Mouse (Mus musculus) fibroblast of lung, adult 2 months (primary cell): ENCODE measurements at regions not wholly inside any gene's neighbourhood (a gene's known extent, or its start where the extent isn't known, plus 50 kb on each side); places are given as distances from the start of the nearest gene placed in this dataset.
"Not testable (repeated sequence)": the region's sequence is repeated elsewhere in the genome, so short reads cannot be mapped to it uniquely, and the experiment has no call there.

Experiments
- DNase-seq: peaks from one replicate; pipeline ENCODE4 v3.0.0-alpha.2; 2011; ENCODE audit warnings: low read depth

DNA sequence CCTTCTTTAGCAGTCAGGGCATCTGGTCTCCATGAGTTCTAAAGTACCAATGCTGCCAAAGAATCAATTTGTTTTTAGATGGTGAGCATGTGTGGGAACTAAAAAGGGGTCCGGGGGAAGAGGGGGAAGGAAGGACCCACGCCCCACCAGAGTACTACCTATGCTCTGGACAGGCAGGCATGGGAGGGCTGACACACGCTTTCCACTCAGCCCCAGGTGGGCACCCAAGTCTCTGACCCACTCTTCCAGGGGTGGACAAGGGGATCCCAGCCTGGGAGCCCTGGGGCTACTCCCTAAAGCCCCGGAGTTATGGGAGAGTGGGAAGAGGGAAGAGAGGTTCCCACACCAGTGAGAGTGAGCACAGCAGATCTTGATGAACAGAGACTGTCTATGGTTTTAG is 1446.9 kb downstream of the Zfp704 start:
- DNase-seq: no peak

DNA sequence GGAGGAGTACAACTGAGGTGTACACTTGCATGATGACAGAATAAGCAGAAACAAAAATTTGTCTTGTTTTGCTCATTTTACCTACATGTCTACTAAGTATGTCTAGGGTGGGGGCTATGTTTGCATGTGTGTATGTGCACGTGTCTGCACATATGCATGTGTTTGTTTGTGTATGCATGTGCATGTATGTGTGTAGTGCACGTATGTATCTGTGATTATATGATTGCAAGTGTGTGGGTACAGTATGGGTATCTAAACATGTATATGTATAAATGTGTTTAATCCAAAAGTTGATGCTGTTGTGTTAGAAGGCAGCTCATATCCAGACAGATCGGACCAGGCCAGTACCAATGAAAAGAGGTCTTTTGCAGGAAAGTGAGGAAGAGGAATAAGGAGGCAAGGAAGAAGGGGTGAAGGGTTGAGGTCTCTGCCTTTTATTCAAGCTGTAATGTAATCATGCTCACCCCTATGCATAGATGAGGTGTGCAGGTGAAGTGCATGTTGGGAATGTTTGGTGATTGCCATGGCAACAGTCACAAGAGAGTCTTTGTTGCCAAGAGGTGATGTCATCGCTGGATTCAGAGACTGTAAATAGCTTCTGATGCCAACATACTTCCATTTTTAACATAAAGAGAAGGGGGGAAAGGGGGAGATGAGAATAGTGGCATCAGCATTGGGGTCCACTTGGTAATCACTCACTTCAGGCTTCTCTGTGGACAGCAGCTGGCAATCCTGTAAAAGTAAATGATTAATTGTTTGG is 1447.7 kb downstream of the Zfp704 start:
- no peak for DNase-seq

DNA sequence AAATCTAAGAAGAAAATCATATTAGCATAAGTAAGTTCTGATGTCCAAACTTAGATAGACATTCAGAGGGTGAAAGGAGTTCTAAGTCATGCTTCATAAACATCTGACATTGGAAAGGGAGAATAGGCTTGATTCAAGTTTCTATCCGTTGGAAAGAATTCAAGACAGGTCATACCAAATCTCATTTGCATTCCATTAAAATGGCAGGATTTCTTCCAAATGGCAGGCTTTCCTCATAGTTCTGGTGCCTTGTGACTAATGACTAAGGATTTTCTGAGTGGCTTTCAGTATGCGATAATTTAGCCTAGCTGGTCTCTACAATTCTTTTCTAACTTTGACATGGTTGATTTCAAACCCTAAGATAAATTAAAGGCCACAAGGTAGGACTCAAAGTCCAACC is 1466.9 kb downstream of the Zfp704 start:
- DNase-seq: peak; percentile 20

DNA sequence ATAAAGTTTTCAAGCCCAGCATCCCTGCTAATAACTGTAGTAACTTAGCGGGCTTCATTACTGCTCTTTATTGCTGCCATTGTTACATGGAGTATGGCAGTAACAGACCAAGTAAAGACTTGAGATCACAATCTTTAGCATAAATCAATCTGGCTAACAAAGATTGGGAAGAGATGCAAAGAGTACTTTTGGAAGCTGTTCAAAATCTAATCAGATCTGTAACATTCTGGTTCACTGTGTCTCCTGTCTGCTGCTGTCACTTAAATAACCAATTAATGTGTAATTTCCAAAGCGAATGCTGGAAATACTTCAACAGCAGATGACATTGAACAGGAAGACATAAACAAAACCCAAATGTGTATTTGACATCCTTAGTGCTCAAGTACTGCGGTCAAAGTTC is 1467.7 kb downstream of the Zfp704 start:
- DNase-seq: no peak

DNA sequence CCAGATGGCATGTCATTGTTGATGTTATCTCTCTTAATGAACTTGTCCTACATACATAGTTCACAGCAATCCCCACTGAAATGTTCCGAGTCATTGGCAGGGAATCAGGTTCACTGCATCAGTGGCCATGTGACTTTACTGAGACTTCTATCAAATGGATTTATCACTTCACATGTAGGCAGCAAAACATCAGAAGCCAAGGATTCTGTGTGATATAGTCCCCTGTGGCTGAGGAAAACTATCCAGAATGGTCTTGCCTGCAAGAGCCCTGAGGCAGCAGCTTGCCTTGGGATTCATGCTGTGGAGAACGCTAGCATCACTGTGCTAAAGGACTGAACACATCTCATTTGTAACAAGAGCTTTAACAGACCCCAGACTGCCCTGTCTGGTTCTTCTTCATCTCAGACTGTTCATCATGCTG is 1468.2 kb downstream of the Zfp704 start:
- no peak for DNase-seq

DNA sequence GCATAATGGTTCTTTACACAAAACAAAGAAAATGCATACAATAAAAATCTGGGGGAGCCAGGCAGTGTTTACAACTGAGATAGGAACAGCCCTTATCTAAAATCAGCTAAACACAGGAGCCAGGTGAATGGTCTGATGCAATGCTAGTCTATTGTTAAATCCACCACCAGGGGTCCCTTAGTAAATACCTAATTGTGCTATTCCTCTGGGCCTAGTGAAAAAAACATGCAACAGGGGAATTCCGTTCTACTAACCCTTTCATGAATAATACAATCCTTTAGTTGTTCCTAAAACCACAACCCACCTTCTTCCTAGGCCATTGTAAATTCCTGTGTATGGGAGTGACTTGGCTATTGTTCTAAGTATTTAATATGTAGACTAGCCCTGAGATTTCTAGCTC is 1486.2 kb downstream of the Zfp704 start:
- not testable (repeated sequence) for DNase-seq

DNA sequence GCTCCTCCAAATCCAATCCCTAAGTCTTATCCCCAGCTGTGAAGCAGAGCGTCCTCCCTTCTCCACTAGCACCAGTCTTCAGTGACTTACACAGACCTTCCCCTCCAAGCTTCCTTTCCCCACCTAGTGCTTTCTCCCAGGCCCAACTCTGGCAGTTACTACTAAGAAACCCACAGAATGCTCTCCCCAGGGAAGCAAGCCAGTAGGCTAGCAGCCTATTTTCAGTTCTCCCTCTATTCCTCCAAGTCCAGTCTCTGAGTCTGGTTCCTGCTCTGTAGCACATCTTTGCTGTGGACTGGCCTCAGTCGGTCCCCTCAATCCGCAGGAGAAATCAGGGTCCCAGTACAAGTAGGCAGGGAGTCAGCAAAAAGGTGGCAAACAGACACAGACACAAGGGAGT is 1486.7 kb downstream of the Zfp704 start:
- no peak for DNase-seq

DNA sequence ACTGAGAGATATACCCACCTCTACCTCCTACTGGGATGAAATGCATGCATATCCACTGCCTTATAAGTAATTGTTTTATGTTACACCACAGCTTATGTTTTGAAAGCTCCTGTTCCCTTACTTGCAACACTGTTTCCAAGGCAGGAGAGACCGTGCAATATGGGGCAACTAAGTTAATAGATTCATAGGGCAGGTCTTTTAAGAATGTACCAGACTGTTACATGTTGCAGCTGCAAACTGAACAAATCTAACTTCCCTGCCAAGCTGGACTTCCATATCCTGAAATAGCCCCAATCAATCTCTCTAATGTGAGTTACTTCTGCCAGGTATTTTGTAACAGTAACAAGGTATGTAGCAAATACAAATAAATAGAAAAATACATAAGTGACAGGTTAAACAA is 1478.0 kb upstream of the 1700008P02Rik start:
- DNase-seq: no peak

DNA sequence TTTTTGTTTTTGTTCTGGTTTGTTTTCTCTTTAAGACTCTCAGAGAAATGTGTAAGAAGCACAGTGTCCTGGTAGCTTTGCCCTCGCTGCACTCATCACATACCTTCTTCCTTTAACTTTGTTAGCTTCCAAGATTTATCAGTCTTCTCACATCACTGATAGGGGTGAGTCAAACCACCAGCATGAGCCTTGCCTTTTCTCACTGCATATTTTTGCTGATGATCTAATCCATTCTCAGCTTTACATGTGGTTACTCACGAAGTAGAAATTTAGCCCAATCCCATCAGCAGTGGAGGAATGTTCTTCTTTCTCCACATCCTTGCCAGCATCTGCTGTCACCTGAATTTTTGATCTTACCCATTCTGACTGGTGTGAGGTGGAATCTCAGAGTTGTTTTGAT is 1464.5 kb upstream of the 1700008P02Rik start:
- peak; percentile 22 for DNase-seq

DNA sequence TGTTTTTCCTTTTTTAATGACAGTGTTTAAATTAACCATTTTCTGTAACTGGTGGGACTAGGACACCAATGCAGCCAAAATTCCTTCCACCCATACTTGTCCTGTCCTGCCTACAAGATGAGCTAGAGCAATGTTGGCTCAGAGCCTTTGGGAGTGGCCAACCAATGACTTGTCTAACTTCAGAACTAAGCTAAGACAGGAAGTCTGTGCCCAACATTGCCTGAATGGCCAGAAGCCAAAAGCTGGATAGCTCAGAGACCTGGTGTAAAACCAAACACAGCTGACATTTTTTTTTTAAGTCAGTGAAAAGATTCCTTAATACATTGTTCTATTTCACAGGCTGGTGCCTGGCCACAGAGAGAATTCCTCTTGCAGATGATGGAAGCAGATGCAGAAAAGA is 1433.5 kb upstream of the 1700008P02Rik start:
- no peak for DNase-seq

DNA sequence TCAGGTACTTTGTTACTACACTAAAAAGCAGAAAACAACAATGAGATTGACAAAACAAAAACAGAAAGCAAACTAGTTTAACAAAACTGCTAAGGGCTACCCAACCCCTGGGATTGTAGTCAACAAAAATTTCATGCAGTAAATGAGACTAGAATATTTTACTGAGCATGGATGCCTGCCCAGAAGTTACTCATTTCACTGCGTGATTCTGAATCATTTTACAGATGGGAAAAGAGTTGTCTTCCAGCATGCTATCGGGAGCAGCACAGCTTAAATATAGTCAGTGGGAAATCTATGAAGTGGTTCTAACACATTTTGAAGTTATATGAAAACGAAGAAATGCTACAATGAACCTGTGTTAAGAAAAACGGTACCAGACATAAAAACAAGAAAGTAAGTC is 1430.9 kb upstream of the 1700008P02Rik start:
- peak; percentile 63 for DNase-seq

DNA sequence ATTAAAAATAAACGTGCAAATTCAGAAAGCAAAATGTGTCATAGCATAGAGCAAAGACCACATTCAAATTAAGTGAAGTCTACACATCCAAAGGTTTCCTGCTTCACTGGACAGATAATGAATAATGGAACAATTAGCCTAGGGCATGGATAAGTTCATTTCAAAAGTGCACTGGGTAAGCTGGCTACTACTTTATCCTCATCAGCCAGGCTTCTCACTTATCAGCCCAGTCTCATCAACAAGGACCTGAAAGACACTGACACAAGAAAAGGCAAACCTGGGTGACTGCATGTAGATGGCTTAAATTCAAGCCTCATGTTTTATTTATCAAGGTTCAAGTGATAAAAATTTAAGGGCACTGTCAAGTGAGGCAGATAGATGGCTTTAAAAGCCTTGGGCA is 1429.5 kb upstream of the 1700008P02Rik start:
- DNase-seq: no peak

DNA sequence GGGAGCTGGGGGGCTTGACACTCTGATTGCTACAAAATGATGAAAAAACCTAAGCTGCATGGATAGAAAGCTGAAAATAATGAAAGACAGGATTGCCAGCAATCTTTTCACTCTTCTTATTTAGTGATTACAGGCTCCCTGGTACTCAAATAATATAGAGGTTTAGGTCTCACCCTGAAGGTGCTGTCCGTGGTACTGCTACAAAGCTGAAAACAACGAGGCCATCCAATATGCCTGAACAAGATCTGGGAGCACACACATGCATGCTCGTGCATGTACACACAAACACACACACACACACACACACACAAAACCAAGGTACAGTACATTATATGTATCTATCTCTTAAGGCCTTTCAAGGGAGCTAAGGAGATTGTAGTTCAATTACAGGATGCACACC is 1426.1 kb upstream of the 1700008P02Rik start:
- no peak for DNase-seq

DNA sequence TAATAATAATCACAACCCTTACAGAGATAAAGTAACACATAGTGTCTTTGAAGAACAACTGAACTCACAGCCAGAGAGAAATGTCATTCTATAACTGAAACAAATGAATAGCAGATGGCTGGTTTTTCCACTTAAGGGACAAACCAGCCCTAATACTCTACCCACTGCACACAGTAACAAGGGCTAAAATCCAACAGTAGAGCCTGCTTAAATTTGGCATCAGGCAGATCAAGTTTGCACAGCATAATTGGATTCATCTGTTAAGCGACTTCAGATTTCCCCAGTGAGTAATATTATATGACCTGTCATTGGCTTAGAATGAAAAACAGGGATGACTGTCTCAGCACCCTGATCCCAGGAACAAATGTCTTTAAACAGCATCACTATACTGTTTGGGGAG is 1416.5 kb upstream of the 1700008P02Rik start:
- DNase-seq: no peak

DNA sequence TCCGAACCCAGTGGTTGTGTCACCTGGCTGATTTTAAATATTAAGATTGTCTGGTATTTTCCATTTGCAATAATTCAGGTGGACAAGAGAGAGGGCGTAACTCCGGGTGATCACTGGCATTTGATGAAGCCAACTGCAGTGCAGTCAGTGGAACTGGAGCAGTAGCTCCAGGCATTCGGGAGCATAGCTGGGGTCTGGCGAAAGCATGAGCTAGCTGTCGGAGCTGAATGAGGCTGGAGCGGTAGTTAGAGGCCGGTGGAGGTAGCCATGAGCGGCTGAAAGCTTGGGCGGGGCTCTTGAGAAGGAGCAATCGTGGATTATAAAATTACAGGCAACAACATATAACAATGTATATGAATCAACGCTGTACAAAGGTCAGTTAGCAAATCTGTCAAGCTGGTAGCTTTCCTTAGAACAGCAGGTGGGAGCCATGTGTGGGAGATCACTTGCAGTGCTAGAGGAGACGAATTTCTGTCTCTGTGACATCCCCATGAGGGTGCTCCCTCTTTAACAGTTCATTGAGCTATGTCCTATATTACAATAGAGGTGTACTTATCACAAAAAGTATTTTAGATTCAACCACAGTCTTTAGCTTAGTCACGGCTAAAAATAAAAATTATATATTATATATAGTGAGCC is 1415.0 kb upstream of the 1700008P02Rik start:
- no peak for DNase-seq

DNA sequence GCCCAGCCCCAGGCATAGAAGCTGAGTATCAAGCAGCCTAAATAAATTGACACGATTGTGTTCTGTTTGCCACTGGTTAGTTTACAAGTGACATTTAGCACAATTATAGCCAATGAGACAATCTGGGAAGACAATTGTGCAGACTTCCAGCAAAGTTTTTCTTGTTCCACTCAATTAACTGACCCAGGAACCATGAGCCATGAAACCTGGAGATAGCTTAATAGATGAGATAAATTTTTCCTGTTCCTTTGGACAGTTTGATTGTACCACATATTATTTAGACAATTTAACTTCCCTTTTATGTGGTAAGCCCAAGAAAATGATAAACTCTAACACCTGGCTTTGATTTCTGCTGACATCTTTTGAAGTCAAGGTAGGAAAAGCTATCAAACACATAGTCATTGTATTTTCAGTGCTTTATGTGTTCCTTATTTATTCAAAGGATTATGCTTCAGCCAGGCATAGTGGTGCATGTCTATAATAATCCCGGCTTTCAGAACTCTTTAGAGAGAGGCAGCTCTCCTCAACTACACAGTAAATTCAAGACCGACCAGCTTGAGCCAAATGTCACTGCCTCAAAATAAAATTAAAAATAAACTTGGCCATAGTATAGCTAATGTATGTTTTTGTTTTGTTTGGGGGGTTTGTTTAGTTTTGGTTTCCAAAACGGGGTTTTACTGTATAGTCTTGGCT is 1406.2 kb upstream of the 1700008P02Rik start:
- DNase-seq: no peak

DNA sequence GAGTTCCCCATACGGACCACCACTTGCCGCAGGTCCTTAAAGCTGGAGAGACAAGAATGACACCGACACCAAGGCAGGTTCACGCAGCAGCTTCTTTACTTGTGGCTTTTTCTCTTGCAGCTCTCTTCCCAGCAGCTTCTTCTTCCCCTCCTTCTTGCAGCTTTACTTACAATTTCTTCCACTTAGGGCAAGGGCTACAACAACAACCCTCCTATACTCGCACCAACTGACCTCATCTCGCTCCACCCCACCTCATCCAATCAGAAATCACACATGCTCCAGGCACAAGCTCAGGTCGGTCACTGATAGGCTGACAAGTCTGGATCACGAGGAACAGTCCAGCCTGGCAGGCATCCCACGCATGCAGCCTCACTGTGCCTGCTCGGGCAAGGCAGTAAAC is 1402.4 kb upstream of the 1700008P02Rik start:
- no peak for DNase-seq

DNA sequence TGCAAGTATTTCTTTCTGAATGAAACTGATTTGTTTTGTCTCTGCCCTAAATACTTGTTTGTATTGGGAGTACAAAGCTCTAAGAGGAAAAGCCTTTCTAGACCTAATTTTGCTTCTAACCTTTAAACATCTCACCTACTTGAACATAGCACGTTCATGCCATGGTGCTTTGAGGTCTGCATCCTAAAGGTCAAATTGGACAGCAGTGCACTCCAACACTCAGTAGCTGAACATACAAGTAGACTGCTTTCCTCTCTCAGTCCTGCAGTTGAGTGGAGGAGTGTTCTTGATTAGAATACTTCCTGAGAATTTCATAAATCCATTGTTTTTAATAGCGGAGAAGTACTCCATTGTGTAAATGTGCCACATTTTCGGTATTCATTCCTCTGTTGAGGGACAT is 1397.2 kb upstream of the 1700008P02Rik start:
- no peak for DNase-seq

DNA sequence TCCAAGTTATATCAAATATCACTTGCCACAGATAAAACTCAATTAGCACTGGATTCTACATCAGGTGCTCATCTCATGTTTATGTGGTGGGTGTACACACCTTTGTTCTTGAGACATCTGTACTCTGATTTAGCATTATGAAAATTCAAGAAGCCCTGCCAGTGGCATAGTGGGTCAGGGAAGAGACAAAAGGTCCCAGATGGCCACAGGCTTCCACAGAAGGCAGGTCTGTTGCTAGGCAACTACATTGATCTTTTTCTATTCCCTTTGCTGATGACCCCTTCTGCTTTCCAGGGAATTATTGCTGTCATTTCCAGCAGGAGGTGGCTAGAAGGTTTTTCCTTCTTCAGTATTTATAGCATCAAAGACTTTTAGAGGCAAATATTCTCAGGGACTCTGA is 1396.7 kb upstream of the 1700008P02Rik start:
- DNase-seq: no peak

DNA sequence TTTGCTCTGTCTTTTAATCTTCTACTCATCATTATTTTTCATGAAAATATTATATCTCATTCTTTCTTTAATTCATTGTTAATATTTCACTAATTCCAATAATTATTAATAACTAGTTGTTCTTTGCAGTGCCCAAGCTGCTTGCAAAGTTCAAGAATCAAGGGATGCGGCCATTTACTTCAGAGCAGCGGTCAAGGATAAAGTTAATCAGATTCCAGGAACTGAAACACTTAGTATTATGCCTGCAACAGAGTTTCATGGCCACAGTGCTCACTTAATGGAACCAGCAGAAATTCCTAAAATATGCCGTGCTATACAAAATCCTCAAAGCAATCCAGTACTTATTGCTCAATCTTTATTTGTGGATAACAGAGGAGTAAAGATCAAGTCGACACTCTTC is 1389.7 kb upstream of the 1700008P02Rik start:
- no peak for DNase-seq

DNA sequence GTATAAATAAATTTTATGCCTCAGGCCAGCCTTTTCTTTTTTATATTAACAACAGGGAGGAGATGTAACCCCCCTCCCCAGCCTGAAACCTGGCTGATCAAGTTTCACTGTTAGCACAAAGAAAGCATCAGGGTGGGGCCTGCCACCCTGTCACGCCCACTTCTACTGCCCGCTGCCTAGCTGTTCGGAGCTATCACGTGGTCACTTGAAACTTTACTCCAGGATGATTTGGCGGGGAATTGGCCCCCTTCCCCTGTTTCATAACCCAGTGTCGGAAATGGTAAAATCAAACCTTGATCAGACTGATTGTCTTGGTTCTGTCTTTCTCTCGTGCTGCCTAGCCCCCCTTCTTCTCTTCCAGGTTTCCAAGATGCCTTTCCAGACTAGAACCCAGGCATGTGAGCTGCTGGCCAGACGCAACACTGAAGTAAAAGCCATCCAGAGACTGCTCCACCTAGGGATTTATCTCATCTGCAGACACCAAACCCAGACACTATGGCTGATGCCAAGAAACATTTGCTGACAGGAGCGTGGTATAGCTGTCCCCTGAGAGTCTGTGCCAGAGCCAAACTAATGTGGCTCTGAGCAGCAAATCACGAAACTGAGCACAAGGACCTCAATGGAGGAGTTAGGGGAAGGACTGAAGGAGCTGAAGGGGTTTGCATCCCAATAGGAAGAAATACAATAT is 1386.6 kb upstream of the 1700008P02Rik start:
- DNase-seq: no peak

DNA sequence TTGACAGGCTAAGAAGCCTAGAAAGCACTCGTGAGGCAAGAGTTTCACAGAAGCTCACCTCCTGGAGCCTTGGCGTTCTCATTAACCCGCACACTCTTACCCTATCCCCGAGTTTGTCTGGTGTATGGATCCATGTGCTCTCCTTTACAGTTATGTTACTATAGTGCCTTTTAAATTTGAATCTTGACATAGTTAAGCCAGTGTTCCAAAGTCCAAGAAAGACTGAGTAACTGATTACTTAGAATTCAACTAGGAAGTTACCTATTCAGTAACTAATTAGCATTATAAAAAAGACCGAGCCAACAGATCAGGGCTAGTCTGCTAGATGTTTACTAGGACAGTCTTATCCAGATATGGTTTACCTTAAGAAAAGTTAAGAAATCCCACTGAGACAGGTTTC is 1386.0 kb upstream of the 1700008P02Rik start:
- DNase-seq: no peak

DNA sequence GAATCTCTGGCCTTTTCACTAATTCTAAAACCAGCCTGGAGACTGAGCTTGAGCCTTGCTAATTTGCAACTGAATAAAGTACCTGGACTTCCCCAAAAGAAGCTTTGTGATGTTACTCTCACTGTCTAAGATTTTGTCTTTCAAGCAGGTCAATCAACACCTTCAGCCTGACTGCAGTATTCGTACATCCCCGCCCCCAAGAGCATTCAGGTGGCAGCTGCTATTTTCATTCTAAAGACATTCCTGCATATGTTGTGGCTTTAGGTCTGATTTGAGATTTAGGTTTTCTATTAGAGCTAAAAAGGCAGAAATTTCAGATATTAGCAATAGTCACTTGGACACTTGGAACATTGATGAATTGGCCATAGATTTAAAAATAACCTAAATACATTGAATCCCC is 1385.4 kb upstream of the 1700008P02Rik start:
- DNase-seq: not testable (repeated sequence)
